Mouse (Mus musculus): ENCODE data around the gene Tpst2. TPM values are rescaled to one million over a fixed set of nuclear protein-coding genes. Genes with fewer than 3 reads are reported as not detected.
A peak's percentile ranks its signal among the peaks of the same experiment; 100 is the strongest.

Tpst2 gene
- polyA plus RNA-seq, 1 experiment, result 42.1 TPM

- Histone ChIP-seq H3K4me3 (ENCODE audit: insufficient read depth, low read length) (peak overlapping the region; percentile 60), H3K4me1 (ENCODE audit: control insufficient read depth, insufficient read depth, low read length) (peaks cover 16% of the 10 kb centered on the region), H3K27ac (ENCODE audit: insufficient read depth, low read depth, low read length) (peak overlapping the region; percentile 92)
- TF ChIP-seq CTCF (IDR thresholded peaks at IDR 0.05; ENCODE audit: low read depth, low read length) (no peak), POLR2A (IDR thresholded peaks at IDR 0.05; ENCODE audit: borderline replicate concordance, low read depth, low read length) (no peak)
Observed at GRCm38 (mm10) chr5:112324637-112325545, 48.4 kb downstream of the Tpst2 start.

GRCm38 (mm10) chr5:112325546-112326445, 49.3 kb downstream of the Tpst2 start, which contains the start of gene Tfip11:
TSS of gene Tfip11 (plus strand) at chr5:112326358.
- no peak for TF ChIP-seq POLR2A (IDR thresholded peaks at IDR 0.05; ENCODE audit: borderline replicate concordance, low read depth, low read length)
- no peak for TF ChIP-seq CTCF (IDR thresholded peaks at IDR 0.05; ENCODE audit: low read depth, low read length)
- H3K4me1 ChIP-seq (ENCODE audit: control insufficient read depth, insufficient read depth, low read length), result peaks cover 16% of the 10 kb centered on the region
- H3K4me3 ChIP-seq (ENCODE audit: insufficient read depth, low read length), result peak within 1 kb of the TSS; percentile 98
- H3K27ac ChIP-seq (ENCODE audit: insufficient read depth, low read depth, low read length), result peak within 1 kb of the TSS; percentile 92

DNA sequence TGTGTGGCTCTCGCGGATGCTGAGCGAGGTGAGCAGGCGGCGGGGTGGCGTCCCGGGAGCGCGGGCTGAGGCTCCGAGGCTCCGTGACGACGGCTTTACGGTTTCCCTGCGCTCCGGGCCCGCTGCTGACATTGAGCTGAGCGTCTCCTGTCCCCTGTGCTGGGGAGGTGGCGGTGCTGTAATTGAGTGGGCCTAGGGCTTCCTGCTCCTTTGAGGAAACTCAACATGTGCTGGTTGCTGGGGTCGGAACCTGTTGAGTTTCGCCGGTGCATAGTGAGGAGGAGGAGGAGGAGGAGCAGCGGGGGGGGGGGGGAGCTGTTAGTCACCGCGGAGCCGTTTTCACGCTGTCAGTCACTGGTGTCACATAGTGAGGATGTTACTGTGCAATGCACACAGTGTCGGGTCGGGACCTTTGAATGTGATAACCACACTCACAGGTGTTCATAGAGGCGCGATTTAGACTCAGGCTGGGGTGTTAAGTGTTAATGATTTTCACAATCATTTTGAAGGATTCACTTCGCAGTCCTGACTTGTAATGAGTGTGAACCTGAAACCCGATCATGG, 50.0 kb downstream of the Tpst2 start:
- peak overlapping the region; percentile 41; the same call in 1 of the 2 replicates for H3K27ac ChIP-seq (ENCODE audit: insufficient read depth, low read depth, low read length)
- peak overlapping the region; percentile 98 for H3K4me3 ChIP-seq (ENCODE audit: insufficient read depth, low read length)
- TF ChIP-seq CTCF (IDR thresholded peaks at IDR 0.05; ENCODE audit: low read depth, low read length) (no peak), POLR2A (IDR thresholded peaks at IDR 0.05; ENCODE audit: borderline replicate concordance, low read depth, low read length) (no peak)

DNA sequence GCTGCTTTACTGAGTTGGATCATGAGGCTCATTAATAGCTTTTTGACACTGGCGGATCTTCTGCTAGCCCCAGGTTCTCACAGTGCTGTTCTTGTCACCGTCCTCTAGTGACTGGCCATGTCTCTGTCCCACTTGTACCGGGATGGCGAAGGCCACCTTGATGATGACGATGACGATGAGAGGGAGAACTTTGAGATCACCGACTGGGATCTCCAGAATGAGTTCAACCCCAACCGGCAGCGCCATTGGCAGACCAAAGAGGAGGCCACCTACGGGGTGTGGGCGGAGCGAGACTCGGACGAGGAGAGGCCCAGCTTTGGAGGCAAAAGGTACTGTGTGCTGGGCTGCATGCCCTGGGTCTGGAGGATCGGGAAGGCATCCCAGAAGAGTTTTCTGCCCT, 51.4 kb downstream of the Tpst2 start:
- Histone ChIP-seq H3K4me3 (ENCODE audit: insufficient read depth, low read length) (no peak overlapping the region), H3K27ac (ENCODE audit: insufficient read depth, low read depth, low read length) (no peak overlapping the region), H3K4me1 (ENCODE audit: control insufficient read depth, insufficient read depth, low read length) (peaks cover 16% of the 10 kb centered on the region)
- TF ChIP-seq POLR2A (IDR thresholded peaks at IDR 0.05; ENCODE audit: borderline replicate concordance, low read depth, low read length), result no peak
- no peak for TF ChIP-seq CTCF (IDR thresholded peaks at IDR 0.05; ENCODE audit: low read depth, low read length)

More for the DNA sequence above, 50.0 kb downstream of the Tpst2 start:
- H3K4me1 ChIP-seq (ENCODE audit: control insufficient read depth, insufficient read depth, low read length), result peaks cover 16% of the 10 kb centered on the region

- Histone ChIP-seq H3K4me3 (ENCODE audit: insufficient read depth, low read length) (no peak overlapping the region), H3K27ac (ENCODE audit: insufficient read depth, low read depth, low read length) (no peak overlapping the region), H3K4me1 (ENCODE audit: control insufficient read depth, insufficient read depth, low read length) (peaks cover 4% of the 10 kb centered on the region; the same call in 1 of the 2 replicates)
- no peak for TF ChIP-seq CTCF (IDR thresholded peaks at IDR 0.05; ENCODE audit: low read depth, low read length)
Observed at GRCm38 (mm10) chr5:112329805-112330564, 53.5 kb downstream of the Tpst2 start.

DNA sequence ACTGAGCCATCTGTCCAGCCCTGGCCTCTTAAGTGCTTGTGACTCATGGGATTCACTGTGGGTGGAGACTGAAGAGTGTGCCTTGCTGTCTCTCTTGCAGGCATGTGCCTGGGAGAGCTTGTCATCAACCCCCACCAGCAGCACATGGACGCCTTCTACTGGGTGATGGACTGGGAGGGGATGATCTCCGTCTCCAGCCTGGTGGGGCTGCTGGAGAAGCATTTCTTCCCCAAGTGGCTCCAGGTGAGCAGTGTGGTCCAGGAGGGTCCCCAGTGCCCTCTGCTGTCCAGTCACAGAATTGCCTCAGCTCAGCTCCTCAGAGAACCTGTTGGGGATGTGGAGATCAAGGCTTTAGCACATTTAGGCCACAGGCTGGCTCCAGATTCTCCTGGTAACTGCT, 59.0 kb downstream of the Tpst2 start:
- H3K4me3 ChIP-seq (ENCODE audit: insufficient read depth, low read length), result no peak overlapping the region
- TF ChIP-seq POLR2A (IDR thresholded peaks at IDR 0.05; ENCODE audit: borderline replicate concordance, low read depth, low read length) (no peak), CTCF (IDR thresholded peaks at IDR 0.05; ENCODE audit: low read depth, low read length) (peak; percentile 70)
- H3K4me1 ChIP-seq (ENCODE audit: control insufficient read depth, insufficient read depth, low read length), result peaks cover 4% of the 10 kb centered on the region
- no peak overlapping the region for H3K27ac ChIP-seq (ENCODE audit: insufficient read depth, low read depth, low read length)

GRCm38 (mm10) chr5:112337004-112337403, 60.5 kb downstream of the Tpst2 start:
- Histone ChIP-seq H3K4me1 (ENCODE audit: control insufficient read depth, insufficient read depth, low read length) (peaks cover 16% of the 10 kb centered on the region), H3K27ac (ENCODE audit: insufficient read depth, low read depth, low read length) (no peak overlapping the region), H3K4me3 (ENCODE audit: insufficient read depth, low read length) (no peak overlapping the region)
- TF ChIP-seq POLR2A (IDR thresholded peaks at IDR 0.05; ENCODE audit: borderline replicate concordance, low read depth, low read length), result no peak
- no peak for TF ChIP-seq CTCF (IDR thresholded peaks at IDR 0.05; ENCODE audit: low read depth, low read length)

DNA sequence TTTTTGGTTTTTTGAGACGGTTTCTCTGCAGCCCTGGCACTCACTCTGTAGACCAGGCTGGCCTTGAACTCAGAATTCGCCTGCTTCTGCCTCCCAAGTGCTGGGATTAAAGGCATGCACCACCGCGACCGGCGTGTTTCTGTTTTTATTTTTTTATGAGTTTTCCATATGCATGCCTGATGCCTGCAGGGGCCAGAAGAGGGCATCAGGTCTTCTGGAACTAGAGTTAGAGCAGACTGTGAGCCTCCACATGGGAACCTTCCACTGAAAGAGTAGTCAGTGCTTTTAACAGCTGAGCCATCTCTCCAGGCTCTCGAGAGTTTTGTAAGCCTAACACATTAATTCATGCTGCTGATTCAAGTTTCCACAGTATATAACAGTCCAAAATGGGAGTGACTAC, 62.7 kb downstream of the Tpst2 start:
- Histone ChIP-seq H3K27ac (ENCODE audit: insufficient read depth, low read depth, low read length) (no peak overlapping the region), H3K4me3 (ENCODE audit: insufficient read depth, low read length) (no peak overlapping the region), H3K4me1 (ENCODE audit: control insufficient read depth, insufficient read depth, low read length) (peaks cover 24% of the 10 kb centered on the region)
- TF ChIP-seq CTCF (IDR thresholded peaks at IDR 0.05; ENCODE audit: low read depth, low read length) (no peak), POLR2A (IDR thresholded peaks at IDR 0.05; ENCODE audit: borderline replicate concordance, low read depth, low read length) (no peak)

Data from bone marrow macrophage, adult 2 months (primary cell).